Mouse (Mus musculus) neutrophil, adult 5-6 weeks (primary cell): ENCODE measurements at regions not wholly inside any gene's neighbourhood (a gene's known extent, or its start where the extent isn't known, plus 50 kb on each side); places are given as distances from the start of the nearest gene placed in this dataset.
"Not testable (repeated sequence)": the region's sequence is repeated elsewhere in the genome, so short reads cannot be mapped to it uniquely, and the experiment has no call there.

Source experiments
- ATAC-seq: fragments of 151-379, 151-347 bp; 2 replicates; pipeline ENCODE4 v1.8.0; 2017; ENCODE audit warnings: mild to moderate bottlenecking, moderate TSS enrichment; ENCODE audit not compliant: insufficient number of reproducible peaks, poor library complexity, low FRiP score, severe bottlenecking; ENCODE audit errors: extremely low read depth

DNA sequence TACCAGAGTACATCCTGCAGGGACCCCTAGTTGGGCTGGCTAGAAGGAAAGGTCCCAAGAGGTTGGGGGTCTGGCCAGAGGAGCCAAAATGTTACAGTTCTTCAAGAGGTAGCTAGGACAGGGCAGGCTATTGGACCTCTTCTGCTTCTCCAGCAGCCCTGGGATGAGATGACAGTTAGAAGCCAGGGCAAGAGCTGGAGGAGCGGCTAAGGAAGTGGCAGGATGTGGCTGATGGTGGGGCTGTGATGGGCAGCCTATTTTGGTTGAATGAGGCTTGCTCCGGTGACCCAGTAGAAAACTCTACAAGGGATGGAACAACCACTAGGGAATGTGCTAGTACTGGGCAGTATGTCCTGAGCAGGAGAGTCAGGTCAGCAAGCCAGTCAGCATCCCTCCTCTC, 82.8 kb downstream of the Ddx11 start:
- no peak for ATAC-seq

DNA sequence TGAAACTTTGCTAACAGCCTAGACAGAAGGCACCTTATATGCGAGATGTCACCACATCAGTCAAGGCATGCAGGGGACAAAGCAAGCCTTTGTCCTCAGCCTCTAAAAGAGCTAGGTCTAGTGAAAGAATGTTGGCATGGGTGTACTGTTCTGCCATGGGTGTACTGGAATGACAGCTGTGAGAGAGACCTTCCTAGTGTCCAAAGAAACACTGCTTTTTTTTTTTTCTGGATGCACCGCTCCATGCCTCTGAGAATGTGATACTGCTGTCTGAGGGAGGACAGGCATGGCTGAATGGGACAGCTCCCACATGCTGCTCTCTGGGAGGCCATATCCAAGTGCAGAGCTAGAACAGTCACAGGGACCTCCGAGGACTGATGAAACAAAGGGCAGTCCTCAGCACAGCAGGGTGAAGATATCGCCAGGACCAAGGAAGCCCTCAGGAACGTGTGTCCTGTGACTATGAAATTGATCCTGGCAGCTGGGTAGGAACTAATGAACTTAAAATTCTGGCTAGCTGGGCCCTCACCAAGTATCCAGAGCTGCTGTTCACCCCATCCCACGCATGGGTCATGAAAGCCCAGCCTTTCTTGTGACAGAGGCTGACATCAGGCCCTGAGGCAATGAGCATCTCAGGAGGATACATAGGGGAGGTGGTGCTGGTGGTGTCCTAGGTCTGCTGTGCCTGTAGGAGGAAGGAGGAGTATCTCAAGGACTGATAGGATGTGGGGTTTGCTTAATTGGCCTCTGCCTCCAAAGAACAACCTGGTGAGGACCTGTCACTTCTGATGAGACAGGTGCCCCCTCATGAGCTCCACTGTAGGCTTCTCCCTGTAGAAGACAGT, 84.6 kb downstream of the Ddx11 start:
- ATAC-seq = not testable (repeated sequence)

DNA sequence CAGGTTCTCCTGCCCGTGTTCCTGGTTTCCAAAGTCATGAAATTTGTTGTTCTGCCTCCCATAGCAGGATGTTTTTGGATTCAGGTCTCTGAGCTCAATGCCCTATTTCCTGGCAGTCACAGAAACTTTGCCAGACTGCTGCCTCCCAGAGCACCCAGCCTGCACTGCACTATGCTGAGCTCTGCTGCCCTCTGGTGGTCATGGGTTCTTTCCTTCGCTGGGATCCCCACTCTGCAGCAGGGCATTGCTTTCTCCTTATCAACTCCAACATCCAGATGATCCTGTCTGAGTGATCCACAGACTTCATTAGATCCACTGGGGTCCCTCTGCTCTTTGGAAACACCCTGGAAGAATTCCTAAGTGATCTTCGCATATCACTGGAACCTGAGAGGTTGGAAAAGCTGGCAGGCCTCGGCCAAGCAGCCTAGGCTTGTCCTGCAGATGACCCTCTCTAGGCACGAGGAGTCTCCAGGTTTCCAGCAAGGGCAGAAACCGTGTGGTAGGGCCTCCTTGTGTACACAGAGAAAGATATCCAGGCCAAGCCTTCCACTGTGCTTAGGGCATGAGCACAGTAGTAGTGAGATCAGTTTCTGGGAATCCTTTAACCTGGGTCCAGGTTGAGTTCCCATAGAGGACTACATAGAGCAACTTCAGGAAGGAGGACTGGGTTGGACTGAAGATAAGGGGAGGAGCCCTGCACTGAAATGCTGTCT, 85.6 kb downstream of the Ddx11 start:
- 0 out of 2 replicates have a peak, but pooled peaks have one; percentile 47 for ATAC-seq

DNA sequence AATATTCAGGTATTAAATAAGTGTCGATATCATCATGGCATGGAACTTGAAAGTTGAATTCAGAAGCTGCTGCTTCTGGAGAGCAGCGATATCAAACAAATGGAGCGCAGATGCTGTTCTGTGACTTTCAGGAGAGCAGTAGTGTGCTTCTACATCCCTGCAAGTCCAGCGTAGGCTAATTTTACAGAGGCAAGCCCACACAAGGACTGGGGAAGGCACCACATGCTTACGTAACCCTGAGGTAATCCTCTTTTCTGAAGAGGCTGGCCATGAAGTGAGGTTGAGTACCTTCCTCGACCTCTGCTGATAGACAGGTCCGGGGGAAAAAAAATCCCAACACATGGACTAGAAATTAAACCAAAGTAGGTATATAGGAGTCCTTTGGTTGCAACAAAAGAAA, 88.2 kb downstream of the Ddx11 start:
- no peak for ATAC-seq

DNA sequence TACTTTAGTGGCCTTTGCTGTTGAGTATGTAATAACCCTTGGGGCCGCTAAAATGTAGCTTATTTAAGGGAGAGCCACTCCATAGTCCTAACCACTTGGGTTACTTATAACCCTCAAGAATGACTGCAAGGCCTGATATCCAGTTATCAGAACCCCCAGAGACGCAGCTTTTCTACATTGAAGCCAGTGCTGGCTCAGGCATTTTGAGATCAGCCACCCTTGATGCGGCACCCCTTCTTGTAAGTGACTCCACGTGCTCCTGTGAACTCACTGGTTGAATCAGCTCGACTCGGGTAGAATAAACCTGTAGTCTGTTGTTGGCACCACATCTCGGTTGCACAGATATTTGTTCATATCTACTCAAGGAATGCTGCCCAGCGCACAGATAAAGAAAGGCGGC, 89.3 kb downstream of the Ddx11 start:
- no peak for ATAC-seq

DNA sequence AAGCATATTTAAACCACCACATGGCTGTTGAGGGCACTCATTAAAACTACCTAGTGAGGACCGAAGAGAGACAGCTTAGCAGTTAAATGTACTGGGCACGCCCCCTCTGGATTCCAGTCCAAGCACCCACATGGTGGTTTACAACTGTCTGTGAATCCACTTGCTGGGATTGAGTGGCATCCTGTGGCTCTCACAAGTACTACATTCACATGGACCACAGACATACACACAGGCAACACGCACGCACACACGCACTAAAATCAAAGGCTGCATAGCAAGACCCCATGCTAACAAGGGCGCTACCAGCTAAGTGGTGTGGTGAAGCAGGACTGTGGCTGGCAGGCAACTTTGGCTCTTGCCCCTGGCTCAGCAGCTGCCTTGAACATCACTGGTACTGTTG, 95.0 kb downstream of the Ddx11 start:
- ATAC-seq = no peak

DNA sequence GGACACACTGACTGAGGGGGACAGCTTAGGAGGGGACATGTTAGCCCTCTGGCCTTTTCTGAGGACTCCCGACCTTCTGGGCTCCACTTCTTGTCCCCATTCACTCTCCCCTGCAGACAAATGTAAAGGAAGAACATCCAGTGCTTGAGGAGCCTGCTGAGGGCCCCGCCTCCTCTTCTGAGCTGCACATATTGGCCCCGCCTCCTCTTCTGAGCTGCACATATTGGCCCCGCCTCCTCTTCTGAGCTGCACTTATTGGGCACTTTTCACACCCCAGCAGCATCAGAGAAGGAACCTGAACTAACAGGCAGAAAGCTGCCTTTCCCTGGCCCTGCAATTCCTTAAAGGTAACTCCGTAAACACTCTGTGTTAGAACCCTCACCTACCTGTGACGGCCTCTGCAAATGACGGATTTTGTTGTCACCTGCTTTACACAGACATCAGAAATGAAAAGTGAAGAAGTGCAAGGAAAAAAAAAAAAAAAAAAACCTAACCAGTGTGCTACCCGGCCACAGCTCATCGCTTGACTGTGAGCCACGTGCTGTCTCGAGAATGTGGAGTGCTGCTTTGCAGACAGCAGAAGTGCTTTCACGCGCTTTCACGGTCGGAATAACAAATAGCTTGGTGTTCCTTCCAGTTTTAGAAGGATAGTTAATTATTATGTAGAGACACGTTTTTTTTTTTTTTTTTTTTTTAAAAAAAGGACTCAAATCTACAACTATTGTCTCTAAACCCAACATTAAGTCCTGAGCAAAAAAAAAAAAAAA, 96.5 kb downstream of the Ddx11 start:
- no peak for ATAC-seq

DNA sequence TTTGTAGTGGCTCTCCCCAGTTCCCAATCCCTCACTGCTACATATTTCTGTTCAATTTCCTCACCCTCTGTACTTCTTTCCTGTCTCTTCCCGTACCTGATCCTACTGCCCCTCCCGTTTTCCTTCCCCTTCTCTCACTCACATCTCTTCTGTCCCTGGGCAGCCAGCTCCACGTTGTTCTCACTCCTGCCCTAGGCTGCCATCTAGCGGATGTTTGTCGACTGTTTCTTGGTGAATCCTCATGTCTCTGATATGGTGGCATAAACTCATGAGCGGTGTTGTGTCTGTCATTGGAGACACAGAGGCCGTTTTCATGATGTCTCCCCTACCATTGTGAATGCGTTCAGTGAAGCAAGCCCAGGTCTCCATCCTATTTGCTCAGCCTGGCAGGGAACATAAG, 97.9 kb downstream of the Ddx11 start:
- no peak for ATAC-seq

DNA sequence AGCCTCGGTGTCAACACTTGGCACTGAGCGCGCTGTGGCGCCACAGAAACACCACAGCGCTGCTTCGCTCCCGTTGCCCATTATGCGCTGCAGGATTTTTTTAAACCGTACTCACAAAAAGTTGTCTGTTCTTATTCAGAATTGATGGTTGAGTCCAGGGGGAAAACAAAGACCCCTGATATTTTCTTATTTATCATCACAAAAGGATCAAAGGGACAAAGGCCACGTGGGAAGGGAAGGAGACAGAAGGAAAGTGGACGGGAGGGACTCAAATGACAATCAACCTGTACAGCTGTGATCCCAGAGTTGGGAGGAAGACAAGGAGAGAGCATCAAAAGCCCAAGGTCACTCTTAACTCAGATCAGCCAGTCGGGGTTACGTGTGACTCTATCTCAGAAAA, 100.4 kb downstream of the Ddx11 start:
- ATAC-seq = no peak

DNA sequence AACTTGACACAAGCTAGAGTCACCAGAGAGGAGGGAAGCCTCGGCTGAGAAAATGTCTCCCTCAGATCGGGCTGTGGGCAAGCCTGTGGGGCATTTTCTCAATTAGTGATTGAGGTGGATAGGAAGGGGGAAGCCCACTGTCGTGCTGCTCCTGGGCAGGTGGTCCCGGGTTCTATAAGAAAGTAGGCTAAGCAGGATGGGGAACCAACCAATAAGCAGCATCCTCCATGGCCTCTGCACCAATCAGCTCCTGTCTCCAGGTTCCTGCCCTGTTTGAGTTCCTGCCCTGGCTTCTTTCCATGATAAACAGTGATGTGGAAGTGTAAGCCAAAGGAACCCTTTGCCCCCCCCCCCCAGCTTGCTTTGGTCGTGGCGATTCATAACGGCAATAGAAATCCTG, 100.9 kb downstream of the Ddx11 start:
- no peak for ATAC-seq

DNA sequence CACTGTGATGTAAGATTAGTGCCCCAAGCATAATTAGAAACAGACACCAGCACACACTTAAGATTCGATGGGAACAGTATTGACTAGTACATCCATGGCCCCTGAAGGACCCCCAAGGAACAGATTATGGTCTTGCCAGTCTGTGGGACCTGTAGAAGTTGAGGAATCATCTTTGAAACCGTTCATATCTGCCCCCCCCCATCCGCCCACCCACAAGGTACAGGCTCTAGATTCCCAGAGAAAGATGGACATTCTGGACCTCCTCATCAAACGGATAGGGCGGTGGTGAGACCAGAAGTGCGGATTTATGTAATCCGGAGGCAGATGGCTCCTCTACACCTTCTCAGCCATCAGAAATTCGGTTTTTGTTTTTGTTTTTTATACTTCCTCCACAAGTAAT, 109.1 kb downstream of the Ddx11 start:
- ATAC-seq = no peak

DNA sequence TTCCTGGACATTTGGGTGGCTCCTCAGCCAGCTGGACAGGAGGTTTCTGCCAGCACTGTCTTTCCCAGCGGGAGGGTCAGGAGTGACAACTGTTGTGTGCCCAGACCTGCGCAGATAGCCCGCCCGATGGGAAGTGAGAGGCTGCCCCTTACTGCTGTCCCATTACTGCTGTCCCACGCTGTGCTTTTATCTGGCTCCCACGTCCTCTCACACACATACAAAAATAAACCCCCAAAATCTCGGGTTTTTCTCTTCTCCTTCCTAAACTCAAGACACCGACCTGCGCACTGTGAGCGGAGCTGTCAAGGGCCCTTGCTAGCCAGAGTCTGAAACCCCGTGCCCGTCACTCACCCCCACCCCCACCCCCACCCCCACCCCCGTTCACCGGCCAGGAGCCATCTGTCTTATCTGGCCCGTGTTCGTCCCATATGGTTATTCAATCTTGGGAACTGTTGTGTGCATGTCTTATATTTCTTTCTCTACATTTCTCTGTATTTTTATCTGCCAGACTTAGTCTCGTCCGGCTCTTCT, 109.6 kb downstream of the Ddx11 start:
- ATAC-seq = no peak

DNA sequence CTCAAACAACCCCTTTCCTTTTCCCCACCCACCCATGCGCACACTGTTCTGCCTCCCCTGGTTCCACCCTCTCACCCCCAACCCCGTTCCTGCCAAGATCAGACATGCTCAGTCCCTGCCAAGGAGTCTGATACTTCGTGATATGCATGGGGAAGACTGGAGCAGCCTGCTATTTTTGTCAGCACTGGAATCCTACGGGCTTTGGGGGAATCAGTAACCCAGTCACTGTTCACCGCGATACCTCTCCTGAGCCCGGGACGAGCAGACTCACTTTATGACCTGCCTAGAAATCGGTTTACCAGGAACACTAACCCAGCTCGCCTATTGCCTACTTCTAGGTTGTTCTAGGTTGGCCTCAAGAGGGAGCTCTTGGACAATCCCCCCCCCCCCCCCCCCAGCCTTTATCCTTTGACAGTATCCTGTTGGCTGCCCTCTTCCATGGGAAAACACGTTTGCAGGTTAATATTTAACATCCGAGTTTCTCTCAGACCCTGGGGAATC, 110.2 kb downstream of the Ddx11 start:
- ATAC-seq = no peak

DNA sequence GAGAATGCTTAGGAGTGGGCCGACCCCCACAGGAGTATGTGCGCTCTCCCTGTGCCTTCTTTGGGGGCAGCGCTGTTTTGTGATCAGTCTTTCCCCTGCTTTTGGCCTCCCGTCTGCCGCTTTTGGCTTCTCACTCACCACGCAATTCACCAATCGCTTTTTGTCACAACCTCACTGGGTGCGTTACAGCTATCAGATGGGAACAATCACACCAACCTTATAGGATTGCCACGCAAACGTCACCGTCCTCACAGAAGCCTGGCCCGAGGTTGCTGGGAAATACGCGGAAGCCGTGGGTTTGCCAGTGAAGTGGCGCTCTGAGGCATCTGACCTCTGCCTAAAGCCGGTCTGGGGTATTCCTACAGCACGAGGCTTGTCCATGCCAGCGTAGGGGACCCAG, 111.1 kb downstream of the Ddx11 start:
- ATAC-seq = no peak

DNA sequence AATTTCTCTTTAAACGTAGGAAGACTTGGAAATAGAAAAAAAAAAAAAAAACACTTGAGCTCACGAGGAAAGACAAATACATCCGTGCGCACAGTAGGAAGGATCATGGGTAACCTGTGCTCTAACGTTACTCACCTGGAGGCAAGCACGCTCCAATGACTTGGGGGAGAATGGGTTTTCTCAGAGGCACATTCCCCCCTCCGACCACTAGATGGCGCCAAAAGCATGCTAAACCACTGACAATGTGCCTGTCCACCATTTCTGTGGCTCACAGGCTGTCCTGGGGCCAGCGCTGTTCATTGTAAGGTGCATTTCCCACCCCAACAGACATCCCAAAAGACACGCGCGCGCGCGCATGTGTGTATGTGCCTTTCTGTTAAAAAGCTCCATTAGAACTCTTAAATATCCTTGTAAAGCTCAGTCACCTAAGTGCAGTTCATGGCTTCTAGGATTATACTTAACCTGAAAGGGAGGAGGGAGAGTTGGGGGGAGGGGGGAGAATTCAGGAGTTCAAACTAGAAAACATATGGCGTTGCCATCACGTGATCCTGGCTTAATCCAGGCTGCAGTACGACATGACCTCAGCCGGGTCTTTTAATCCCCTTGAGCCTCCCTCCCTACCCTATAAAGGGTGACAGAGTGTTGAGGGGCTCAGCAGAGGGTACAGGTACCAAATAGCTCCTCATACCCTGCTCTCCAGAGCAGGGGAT, 111.9 kb downstream of the Ddx11 start:
- peak; percentile 47; the same call in 1 of the 2 replicates for ATAC-seq

DNA sequence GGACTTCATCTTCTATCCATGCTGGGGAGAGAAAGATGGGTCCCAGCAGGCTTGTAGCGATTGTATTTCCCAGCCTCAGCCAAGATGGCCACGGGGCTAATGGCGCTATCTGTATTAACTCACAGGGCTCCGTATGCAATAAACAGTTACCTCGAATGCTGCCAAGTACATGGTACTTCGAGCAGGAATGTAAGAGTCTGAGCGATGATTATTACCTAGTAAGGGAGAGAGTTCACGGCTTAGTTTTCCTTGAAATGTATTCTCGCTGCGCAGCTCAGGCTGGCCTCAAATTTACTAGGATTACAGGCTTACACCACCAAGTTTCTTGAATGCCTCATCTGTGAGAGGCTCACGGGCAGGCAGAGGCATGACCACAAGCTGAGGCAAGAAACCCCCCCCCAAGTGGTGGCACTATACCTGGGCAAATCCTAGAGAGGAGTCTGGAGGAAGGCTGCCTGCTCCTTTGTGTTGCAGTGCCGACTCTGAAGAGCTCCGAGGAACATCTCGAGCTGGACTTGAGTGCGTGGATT, 112.6 kb downstream of the Ddx11 start:
- ATAC-seq = no peak

DNA sequence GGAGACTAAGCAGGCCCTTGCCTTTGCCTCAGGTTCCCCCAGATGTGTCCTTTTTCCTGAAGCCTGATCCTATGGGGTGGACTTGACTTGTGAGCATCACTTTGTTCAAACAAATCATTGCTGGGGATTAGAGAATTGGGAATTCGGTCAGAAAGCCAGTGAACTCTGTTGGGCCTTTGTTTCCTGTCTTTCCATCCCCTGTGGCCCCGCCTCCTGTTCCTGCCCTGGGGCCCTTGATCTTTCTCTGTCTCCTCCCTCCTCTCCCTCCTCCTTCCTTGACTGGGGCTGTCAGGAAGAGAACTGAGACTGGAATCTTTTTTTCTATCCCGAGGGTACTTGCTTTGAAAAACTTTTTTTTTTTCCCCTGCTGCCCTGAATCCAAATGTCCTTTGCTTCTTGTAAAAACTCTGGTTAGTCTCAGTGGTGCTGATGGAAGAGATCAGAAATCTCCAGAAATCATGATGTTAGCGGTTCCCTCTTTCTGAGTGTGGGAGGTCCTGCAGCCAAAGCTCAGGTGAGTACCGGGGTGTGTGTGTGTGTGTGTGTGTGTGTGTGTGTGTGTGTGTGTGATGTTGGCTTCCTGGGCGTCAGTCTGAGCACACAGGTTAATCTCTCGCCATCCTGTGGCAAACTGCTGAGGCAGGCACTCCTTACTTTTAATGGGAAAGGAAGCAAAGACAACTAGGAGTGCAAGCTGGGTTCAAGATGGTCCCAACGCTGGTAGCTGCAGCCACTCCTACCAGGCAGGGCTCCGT, 118.7 kb downstream of the Ddx11 start:
- ATAC-seq = no peak

DNA sequence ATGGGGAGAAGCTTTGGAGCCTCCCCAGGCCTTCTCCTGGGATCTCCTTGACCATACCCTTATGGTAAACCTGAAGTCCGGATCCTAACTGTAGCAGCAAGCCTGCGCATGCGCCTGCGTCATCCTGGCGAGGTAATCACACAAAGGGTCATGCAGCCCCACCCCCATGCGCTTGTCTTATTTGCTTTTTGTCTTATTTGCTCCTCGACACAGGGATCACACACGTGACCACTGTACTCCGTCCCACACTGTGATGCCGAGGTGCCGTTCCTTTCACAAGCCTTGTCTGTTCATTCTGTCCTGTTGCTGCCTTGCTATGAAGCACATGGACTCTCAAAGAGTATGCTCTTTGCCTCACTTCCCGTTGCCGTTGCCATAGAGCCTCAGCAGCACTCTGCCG, 120.9 kb downstream of the Ddx11 start:
- no peak for ATAC-seq
